Mouse (Mus musculus): ENCODE results near the gene Gltpd2. TPM values are rescaled to one million over a fixed set of nuclear protein-coding genes. Genes with fewer than 3 reads are reported as not detected.

The Gltpd2 gene
- not detected for polyA plus RNA-seq (2015; fragmentation: Illumina TruSeq; extraction: RNeasy Lipid Tissue Mini Kit (QIAGEN cat#74804); ENCODE audit: low read depth, low replicate concordance)

GRCm38 (mm10) chr11:70518923-70519322, at the start of gene Gltpd2:
Gene Gltpd2 (plus strand): TSS chr11:70519196.

GRCm38 (mm10) chr11:70504970-70505369, 14.0 kb upstream of the Gltpd2 start, which contains the start of gene Tm4sf5:
Gene Tm4sf5 (plus strand): TSS chr11:70505244.

DNA sequence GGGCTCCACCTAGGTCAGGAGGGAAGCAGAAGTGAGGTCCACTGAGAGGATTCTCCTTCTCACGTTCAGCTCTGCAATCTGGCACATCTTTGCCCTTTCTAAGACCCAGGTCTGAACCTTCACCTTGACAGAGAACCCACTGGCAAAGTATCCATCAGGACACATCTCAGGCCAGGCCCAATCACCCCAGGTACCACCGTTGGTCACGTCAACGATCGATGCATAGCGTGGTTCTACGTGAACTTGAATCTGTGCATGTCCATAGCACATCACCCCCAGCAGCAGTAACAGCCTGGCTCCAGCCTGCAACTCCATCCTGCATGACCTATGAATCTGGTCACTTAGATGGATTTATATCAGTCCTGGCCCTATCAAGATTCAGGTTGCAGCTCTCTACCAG, 4.7 kb upstream of the Gltpd2 start, which contains the start of gene Vmo1:
TSS of gene Vmo1 (minus strand) at position 329 of the 400 bp plus-strand sequence.

DNA sequence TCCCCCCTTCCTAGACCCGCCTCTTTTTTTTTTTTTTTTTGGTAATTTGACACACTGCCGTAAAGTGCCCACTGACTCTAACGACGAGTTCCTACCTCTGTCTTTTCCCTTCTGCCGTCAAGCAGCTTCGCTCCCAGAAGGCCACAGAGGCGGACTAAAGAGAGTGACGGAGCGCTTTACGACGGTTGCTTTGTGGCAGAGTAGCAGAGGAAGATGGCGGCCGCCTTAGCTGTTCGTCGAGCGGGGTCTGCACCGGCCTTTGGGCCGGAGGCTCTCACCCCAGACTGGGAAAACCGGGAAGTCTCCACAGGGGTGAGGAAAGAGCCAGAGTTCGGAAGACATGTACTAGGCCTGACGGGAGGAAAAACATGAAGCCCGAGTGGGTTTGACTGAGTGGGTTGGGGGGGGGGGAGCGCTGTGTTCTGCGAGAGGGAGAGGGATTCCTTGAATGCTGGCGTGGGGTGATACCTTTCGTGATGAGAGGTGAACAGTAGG, 6.2 kb downstream of the Gltpd2 start, which contains the start of gene Psmb6:
TSS of gene Psmb6 (plus strand) at position 184 of the 495 bp plus-strand sequence.

DNA sequence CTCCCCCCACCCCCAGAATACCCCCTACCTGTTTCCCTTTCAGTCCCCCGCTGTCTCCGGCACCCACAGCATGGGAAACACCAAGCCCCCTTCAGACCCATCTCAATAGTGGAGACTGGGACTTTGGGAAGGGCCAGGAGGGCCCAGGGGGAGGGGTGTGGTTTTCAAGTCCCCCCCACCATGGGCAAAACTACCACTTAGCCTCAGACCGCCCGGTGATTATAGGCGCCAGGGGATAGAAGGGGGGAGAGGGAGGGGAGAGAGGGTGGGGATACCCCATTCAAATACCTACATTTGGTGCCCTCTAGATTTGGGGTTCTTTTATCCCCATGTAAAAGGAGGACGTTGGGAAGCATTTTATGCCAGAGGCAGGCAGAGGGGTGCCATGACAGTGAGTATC, 13.8 kb downstream of the Gltpd2 start, which contains the start of gene Gm40193:
TSS of gene Gm40193 (minus strand) at position 101 of the 400 bp plus-strand sequence.

GRCm38 (mm10) chr11:70539877-70540587, 21.0 kb downstream of the Gltpd2 start, which contains the start of gene Pld2:
Gene Pld2 (plus strand): TSS chr11:70540064.

DNA sequence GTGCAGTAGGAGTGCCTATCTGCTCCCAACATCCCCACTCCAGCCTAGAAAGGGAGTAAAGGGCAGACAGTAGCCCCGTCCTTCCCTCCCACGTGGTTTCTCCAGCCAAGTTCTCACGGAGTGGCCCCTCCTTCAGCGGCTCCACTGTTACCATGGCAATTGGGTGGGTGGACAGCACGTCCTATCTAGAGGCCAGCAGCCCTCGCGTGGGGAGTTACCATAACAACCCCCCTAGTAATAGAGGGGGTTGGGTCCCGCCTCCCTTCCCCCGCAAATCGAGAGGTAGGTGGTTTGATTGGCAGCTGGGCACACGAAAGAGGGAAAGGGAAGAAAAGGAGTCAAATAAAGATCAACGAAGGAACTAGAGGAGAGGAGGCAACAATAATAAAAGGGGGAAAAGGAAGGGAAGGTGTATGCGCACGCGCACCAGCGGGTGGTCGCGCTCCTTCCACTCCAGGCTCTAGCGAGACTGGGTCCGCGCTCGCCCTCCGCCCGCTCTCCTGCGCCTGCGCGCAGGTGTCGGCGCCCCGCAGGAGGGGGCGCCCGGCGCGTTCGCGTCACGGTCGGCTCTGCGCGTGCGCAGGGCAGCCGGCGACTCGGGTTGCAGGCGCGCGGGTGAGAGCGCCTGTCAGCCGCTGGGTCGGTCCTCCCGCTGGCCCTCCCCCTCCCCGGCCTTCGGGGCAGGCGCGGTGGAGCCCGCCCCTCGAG, 43.4 kb downstream of the Gltpd2 start, which contains the start of gene Mink1:
TSS of gene Mink1 (plus strand) at position 595 of the 708 bp plus-strand sequence.

Other genes starting within 250 kb of the Gltpd2 start
- not detected for gene Alox12e, start 196.6 kb upstream of the Gltpd2 start, polyA plus RNA-seq (2015; fragmentation: Illumina TruSeq; extraction: RNeasy Lipid Tissue Mini Kit (QIAGEN cat#74804); ENCODE audit: low read depth, low replicate concordance)
- gene Alox15, start 167.2 kb upstream of the Gltpd2 start, polyA plus RNA-seq (2015; fragmentation: Illumina TruSeq; extraction: RNeasy Lipid Tissue Mini Kit (QIAGEN cat#74804); ENCODE audit: low read depth, low replicate concordance): not detected
- 20.3 TPM for gene Pelp1, start 109.2 kb upstream of the Gltpd2 start, polyA plus RNA-seq (2015; fragmentation: Illumina TruSeq; extraction: RNeasy Lipid Tissue Mini Kit (QIAGEN cat#74804); ENCODE audit: low read depth, low replicate concordance)
- gene Arrb2, start 86.6 kb upstream of the Gltpd2 start, polyA plus RNA-seq (2015; fragmentation: Illumina TruSeq; extraction: RNeasy Lipid Tissue Mini Kit (QIAGEN cat#74804); ENCODE audit: low read depth, low replicate concordance): 79.9 TPM
- gene Med11, start 67.3 kb upstream of the Gltpd2 start, polyA plus RNA-seq (2015; fragmentation: Illumina TruSeq; extraction: RNeasy Lipid Tissue Mini Kit (QIAGEN cat#74804); ENCODE audit: low read depth, low replicate concordance): 24.0 TPM
- 0.36 TPM for gene Zmynd15, start 59.8 kb upstream of the Gltpd2 start, polyA plus RNA-seq (2015; fragmentation: Illumina TruSeq; extraction: RNeasy Lipid Tissue Mini Kit (QIAGEN cat#74804); ENCODE audit: low read depth, low replicate concordance)
- 2.5 TPM for gene Cxcl16, start 59.2 kb upstream of the Gltpd2 start, polyA plus RNA-seq (2015; fragmentation: Illumina TruSeq; extraction: RNeasy Lipid Tissue Mini Kit (QIAGEN cat#74804); ENCODE audit: low read depth, low replicate concordance)
- gene Tm4sf5, start 14.0 kb upstream of the Gltpd2 start, polyA plus RNA-seq (2015; fragmentation: Illumina TruSeq; extraction: RNeasy Lipid Tissue Mini Kit (QIAGEN cat#74804); ENCODE audit: low read depth, low replicate concordance): 1.5 TPM
- gene Vmo1, start 4.6 kb upstream of the Gltpd2 start, polyA plus RNA-seq (2015; fragmentation: Illumina TruSeq; extraction: RNeasy Lipid Tissue Mini Kit (QIAGEN cat#74804); ENCODE audit: low read depth, low replicate concordance): not detected
- 328 TPM for gene Psmb6, start 6.2 kb downstream of the Gltpd2 start, polyA plus RNA-seq (2015; fragmentation: Illumina TruSeq; extraction: RNeasy Lipid Tissue Mini Kit (QIAGEN cat#74804); ENCODE audit: low read depth, low replicate concordance)
- gene Gm40193, start 13.7 kb downstream of the Gltpd2 start, polyA plus RNA-seq (2015; fragmentation: Illumina TruSeq; extraction: RNeasy Lipid Tissue Mini Kit (QIAGEN cat#74804); ENCODE audit: low read depth, low replicate concordance): not detected
- 15.0 TPM for gene Pld2, start 20.9 kb downstream of the Gltpd2 start, polyA plus RNA-seq (2015; fragmentation: Illumina TruSeq; extraction: RNeasy Lipid Tissue Mini Kit (QIAGEN cat#74804); ENCODE audit: low read depth, low replicate concordance)
- 199 TPM for gene Mink1, start 43.7 kb downstream of the Gltpd2 start, polyA plus RNA-seq (2015; fragmentation: Illumina TruSeq; extraction: RNeasy Lipid Tissue Mini Kit (QIAGEN cat#74804); ENCODE audit: low read depth, low replicate concordance)
- not detected for gene 4930544D05Rik, start 96.7 kb downstream of the Gltpd2 start, polyA plus RNA-seq (2015; fragmentation: Illumina TruSeq; extraction: RNeasy Lipid Tissue Mini Kit (QIAGEN cat#74804); ENCODE audit: low read depth, low replicate concordance)
- not detected for gene Chrne, start 100.0 kb downstream of the Gltpd2 start, polyA plus RNA-seq (2015; fragmentation: Illumina TruSeq; extraction: RNeasy Lipid Tissue Mini Kit (QIAGEN cat#74804); ENCODE audit: low read depth, low replicate concordance)
- gene Gp1ba, start 119.9 kb downstream of the Gltpd2 start, polyA plus RNA-seq (2015; fragmentation: Illumina TruSeq; extraction: RNeasy Lipid Tissue Mini Kit (QIAGEN cat#74804); ENCODE audit: low read depth, low replicate concordance): not detected
- 88.6 TPM for gene Rnf167, start 128.0 kb downstream of the Gltpd2 start, polyA plus RNA-seq (2015; fragmentation: Illumina TruSeq; extraction: RNeasy Lipid Tissue Mini Kit (QIAGEN cat#74804); ENCODE audit: low read depth, low replicate concordance)
- 157 TPM for gene Slc25a11, start 128.3 kb downstream of the Gltpd2 start, polyA plus RNA-seq (2015; fragmentation: Illumina TruSeq; extraction: RNeasy Lipid Tissue Mini Kit (QIAGEN cat#74804); ENCODE audit: low read depth, low replicate concordance)
- gene Pfn1, start 135.4 kb downstream of the Gltpd2 start, polyA plus RNA-seq (2015; fragmentation: Illumina TruSeq; extraction: RNeasy Lipid Tissue Mini Kit (QIAGEN cat#74804); ENCODE audit: low read depth, low replicate concordance): 242 TPM
- gene Eno3, start 138.0 kb downstream of the Gltpd2 start, polyA plus RNA-seq (2015; fragmentation: Illumina TruSeq; extraction: RNeasy Lipid Tissue Mini Kit (QIAGEN cat#74804); ENCODE audit: low read depth, low replicate concordance): 11.5 TPM
- 82.8 TPM for gene Spag7, start 150.2 kb downstream of the Gltpd2 start, polyA plus RNA-seq (2015; fragmentation: Illumina TruSeq; extraction: RNeasy Lipid Tissue Mini Kit (QIAGEN cat#74804); ENCODE audit: low read depth, low replicate concordance)
- 127 TPM for gene Camta2, start 168.9 kb downstream of the Gltpd2 start, polyA plus RNA-seq (2015; fragmentation: Illumina TruSeq; extraction: RNeasy Lipid Tissue Mini Kit (QIAGEN cat#74804); ENCODE audit: low read depth, low replicate concordance)
- gene Inca1, start 181.0 kb downstream of the Gltpd2 start, polyA plus RNA-seq (2015; fragmentation: Illumina TruSeq; extraction: RNeasy Lipid Tissue Mini Kit (QIAGEN cat#74804); ENCODE audit: low read depth, low replicate concordance): 2.6 TPM
- gene Kif1c, start 181.4 kb downstream of the Gltpd2 start, polyA plus RNA-seq (2015; fragmentation: Illumina TruSeq; extraction: RNeasy Lipid Tissue Mini Kit (QIAGEN cat#74804); ENCODE audit: low read depth, low replicate concordance): 51.5 TPM
- gene Zfp3, start 245.0 kb downstream of the Gltpd2 start, polyA plus RNA-seq (2015; fragmentation: Illumina TruSeq; extraction: RNeasy Lipid Tissue Mini Kit (QIAGEN cat#74804); ENCODE audit: low read depth, low replicate concordance): 16.0 TPM

Data from brain, adult 10 weeks (tissue).